Mouse (Mus musculus) naive thymus-derived CD4-positive, alpha-beta T cell, adult 2 months (primary cell): Measurements from ENCODE around the gene Dgka.
"Not testable (repeated sequence)": the region's sequence is repeated elsewhere in the genome, so short reads cannot be mapped to it uniquely, and the experiment has no call there.

Source experiments
- DNase-seq: peaks from one replicate; pipeline ENCODE4 v3.0.0-alpha.2; 2011; ENCODE audit warnings: low read depth

The Dgka gene

GRCm38 (mm10) chr10:128731992-128732391 is 12.7 kb downstream of the Dgka start:
- no peak for DNase-seq

GRCm38 (mm10) chr10:128731002-128731433 is 13.6 kb downstream of the Dgka start:
- peak; percentile 79 for DNase-seq

GRCm38 (mm10) chr10:128728059-128728458 is 16.6 kb downstream of the Dgka start:
- DNase-seq = no peak

- DNase-seq = not testable (repeated sequence)
Observed at GRCm38 (mm10) chr10:128725466-128725865, 19.2 kb downstream of the Dgka start.

- peak; percentile 92 for DNase-seq
Observed at GRCm38 (mm10) chr10:128715559-128716537, 28.8 kb downstream of the Dgka start.

- DNase-seq = not testable (repeated sequence)
Observed at GRCm38 (mm10) chr10:128711318-128711717, 33.3 kb downstream of the Dgka start.

GRCm38 (mm10) chr10:128705317-128705693 is 39.4 kb downstream of the Dgka start:
- DNase-seq = no peak

GRCm38 (mm10) chr10:128704491-128705316 is 40.0 kb downstream of the Dgka start, which contains the start of gene Cdk2:
Gene Cdk2 (minus strand): TSS chr10:128705031.
- DNase-seq = peak; percentile 87

- DNase-seq = no peak
Observed at GRCm38 (mm10) chr10:128703895-128704294, 40.8 kb downstream of the Dgka start, which contains the start of gene Pmel. Gene Pmel (plus strand): TSS chr10:128704195.

GRCm38 (mm10) chr10:128702328-128703007 is 42.2 kb downstream of the Dgka start:
- no peak for DNase-seq

- DNase-seq = no peak
Observed at GRCm38 (mm10) chr10:128700712-128701111, 43.9 kb downstream of the Dgka start.

- no peak for DNase-seq
Observed at GRCm38 (mm10) chr10:128699611-128700010, 45.0 kb downstream of the Dgka start.

GRCm38 (mm10) chr10:128699006-128699405 is 45.6 kb downstream of the Dgka start:
- no peak for DNase-seq

GRCm38 (mm10) chr10:128697072-128697725 is 47.5 kb downstream of the Dgka start:
- DNase-seq = peak; percentile 38

GRCm38 (mm10) chr10:128695992-128696807 is 48.5 kb downstream of the Dgka start, which contains the start of gene Rab5b:
Gene Rab5b (minus strand): TSS chr10:128696264.
- peak; percentile 99 for DNase-seq

GRCm38 (mm10) chr10:128695411-128695991 is 49.2 kb downstream of the Dgka start:
- DNase-seq = no peak

GRCm38 (mm10) chr10:128674469-128675008 is 70.1 kb downstream of the Dgka start:
- DNase-seq = peak; percentile 78

- DNase-seq = peak; percentile 92
Observed at GRCm38 (mm10) chr10:128673763-128674468, 70.7 kb downstream of the Dgka start, which contains the start of gene Suox. Gene Suox (minus strand): TSS chr10:128674073.

GRCm38 (mm10) chr10:128671148-128671547 is 73.5 kb downstream of the Dgka start:
- DNase-seq = no peak
